ENCODE assay signal across 8 mouse cellular contexts in genomic region chr6:149565720-149566498, GRCm38 (mm10).
DNase-seq lines count a peak whose midpoint lies in the region; ATAC-seq and TF ChIP-seq lines count a peak whose summit lies in the region.

No protein-coding gene starts in this region.

- peak; percentile 99 for ATAC-seq in embryonic facial prominence, embryonic 11.5 days (replicated peaks; ENCODE audit: insufficient number of reproducible peaks, low FRiP score, low TSS enrichment, low read depth)
- ATAC-seq in kidney, embryonic 15.5 days (replicated peaks; ENCODE audit: low FRiP score) = peak; percentile 100
- peak; percentile 96 for ATAC-seq in limb, embryonic 14.5 days (ENCODE audit: low FRiP score, low read depth)
- peak; percentile 99 for ATAC-seq in midbrain, embryonic 15.5 days (replicated peaks)

- WGBS in embryonic facial prominence, embryonic 11.5 days = 2% methylated on average over 19 of the region's 19 CpGs
- 2% methylated on average over 19 of the region's 19 CpGs for WGBS in kidney, embryonic 15.5 days
- WGBS in limb, embryonic 14.5 days = 1% methylated on average over 19 of the region's 19 CpGs
- 2% methylated on average over 19 of the region's 19 CpGs for whole genome bisulfite sequencing in midbrain, embryonic 15.5 days

- H3K9ac ChIP-seq in embryonic facial prominence, embryonic 11.5 days (replicated peaks; ENCODE audit: low read length) = peak overlapping the region; percentile 55
- peak overlapping the region; percentile 45 for H3K9ac ChIP-seq in kidney, embryonic 15.5 days
- H3K9ac ChIP-seq in limb, embryonic 14.5 days (ENCODE audit: low read depth, low read length, severe bottlenecking) = peak overlapping the region; percentile 47
- peak overlapping the region; percentile 44 for H3K9ac ChIP-seq in midbrain, embryonic 15.5 days

- peak overlapping the region; percentile 78 for H3K4me2 ChIP-seq in embryonic facial prominence, embryonic 11.5 days (ENCODE audit: low read depth, low read length)
- H3K4me2 ChIP-seq in kidney, embryonic 15.5 days = peak overlapping the region; percentile 87
- H3K4me2 ChIP-seq in limb, embryonic 14.5 days (replicated peaks; ENCODE audit: low read depth, low read length, severe bottlenecking) = peak overlapping the region; percentile 77
- H3K4me2 ChIP-seq in midbrain, embryonic 15.5 days = peak overlapping the region; percentile 89

- peak; percentile 2 for DNase-seq in gastrocnemius, postnatal 10 days
- DNase-seq in gastrocnemius, adult 18-20 months (ENCODE audit: low spot score) = no peak
- DNase-seq in embryonic facial prominence, embryonic 11.5 days (ENCODE audit: low spot score) = peak; percentile 88
- peak; percentile 1 to 10 for DNase-seq in heart, adult 9 months (ENCODE audit: low spot score in 2 of 2)
- DNase-seq in limb, embryonic 14.5 days (ENCODE audit: low spot score) = peak; percentile 80
- peak; percentile 50 for DNase-seq in spleen, postnatal 36 days (ENCODE audit: low spot score in 2 of 2)

- peak overlapping the region; percentile 54 for H3K4me3 ChIP-seq in embryonic facial prominence, embryonic 11.5 days (ENCODE audit: low read depth, low read length)
- peak overlapping the region; percentile 67 for H3K4me3 ChIP-seq in kidney, embryonic 15.5 days (replicated peaks)
- peak overlapping the region; percentile 52 for H3K4me3 ChIP-seq in limb, embryonic 14.5 days (replicated peaks; ENCODE audit: low read length)
- peak overlapping the region; percentile 58 for H3K4me3 ChIP-seq in midbrain, embryonic 15.5 days

- H3K9me3 ChIP-seq in embryonic facial prominence, embryonic 11.5 days (replicated peaks; ENCODE audit: control insufficient read depth, low read length) = no peaks in the 10 kb centered on the region
- H3K9me3 ChIP-seq in kidney, embryonic 15.5 days (replicated peaks) = no peaks in the 10 kb centered on the region
- no peaks in the 10 kb centered on the region for H3K9me3 ChIP-seq in limb, embryonic 14.5 days (ENCODE audit: control insufficient read depth, low read length)
- H3K9me3 ChIP-seq in midbrain, embryonic 15.5 days = no peaks in the 10 kb centered on the region

- no peaks in the 10 kb centered on the region for H3K27me3 ChIP-seq in embryonic facial prominence, embryonic 11.5 days (ENCODE audit: control insufficient read depth, insufficient read depth, low read length)
- H3K27me3 ChIP-seq in kidney, embryonic 15.5 days = no peaks in the 10 kb centered on the region
- H3K27me3 ChIP-seq in limb, embryonic 14.5 days (ENCODE audit: control insufficient read depth, insufficient read depth, low read length) = no peaks in the 10 kb centered on the region
- no peaks in the 10 kb centered on the region for H3K27me3 ChIP-seq in midbrain, embryonic 15.5 days (replicated peaks)

- no peak for TF ChIP-seq POLR2A in limb, embryonic 14.5 days (IDR thresholded peaks at IDR 0.05; ENCODE audit: borderline replicate concordance, extremely low read depth, insufficient read depth, insufficient read length)

- no peaks in the 10 kb centered on the region for H3K4me1 ChIP-seq in embryonic facial prominence, embryonic 11.5 days (ENCODE audit: control insufficient read depth, insufficient read depth, low read length)
- H3K4me1 ChIP-seq in kidney, embryonic 15.5 days = peaks cover 9% of the 10 kb centered on the region
- H3K4me1 ChIP-seq in limb, embryonic 14.5 days (ENCODE audit: control insufficient read depth, insufficient read depth, low read length) = no peaks in the 10 kb centered on the region
- peaks cover 12% of the 10 kb centered on the region; the same call in 1 of the 2 replicates for H3K4me1 ChIP-seq in midbrain, embryonic 15.5 days

- no peaks in the 10 kb centered on the region for H3K36me3 ChIP-seq in embryonic facial prominence, embryonic 11.5 days (replicated peaks; ENCODE audit: control insufficient read depth, insufficient read depth, low read depth, low read length)
- H3K36me3 ChIP-seq in kidney, embryonic 15.5 days = no peaks in the 10 kb centered on the region
- no peaks in the 10 kb centered on the region for H3K36me3 ChIP-seq in limb, embryonic 14.5 days (ENCODE audit: control insufficient read depth, insufficient read depth, low read length)
- no peaks in the 10 kb centered on the region for H3K36me3 ChIP-seq in midbrain, embryonic 15.5 days (replicated peaks)

- H3K27ac ChIP-seq in embryonic facial prominence, embryonic 11.5 days (replicated peaks; ENCODE audit: low read depth, low read length) = no peak overlapping the region
- H3K27ac ChIP-seq in kidney, embryonic 15.5 days = 0 out of 2 replicates have a peak overlapping the region, but pooled peaks have one; percentile 41
- H3K27ac ChIP-seq in limb, embryonic 14.5 days (replicated peaks; ENCODE audit: low read depth, low read length) = no peak overlapping the region
- 0 out of 2 replicates have a peak overlapping the region, but pooled peaks have one; percentile 41 for H3K27ac ChIP-seq in midbrain, embryonic 15.5 days

Comparison
In these comparisons a context has a peak if more than half of its experiments do, and no peak if none do; other contexts are left out.
1. H3K27ac ChIP-seq: peak in kidney, embryonic 15.5 days (single experiment) and midbrain, embryonic 15.5 days (single experiment); none in embryonic facial prominence, embryonic 11.5 days (single experiment) and limb, embryonic 14.5 days (single experiment).
2. Peak in every context shown above with its lines, with median percentiles within 50 percentile points of each other: ATAC-seq, H3K4me2 ChIP-seq, H3K4me3 ChIP-seq and H3K9ac ChIP-seq.